ENCODE assay signal across 22 mouse cellular contexts in the genomic region with DNA sequence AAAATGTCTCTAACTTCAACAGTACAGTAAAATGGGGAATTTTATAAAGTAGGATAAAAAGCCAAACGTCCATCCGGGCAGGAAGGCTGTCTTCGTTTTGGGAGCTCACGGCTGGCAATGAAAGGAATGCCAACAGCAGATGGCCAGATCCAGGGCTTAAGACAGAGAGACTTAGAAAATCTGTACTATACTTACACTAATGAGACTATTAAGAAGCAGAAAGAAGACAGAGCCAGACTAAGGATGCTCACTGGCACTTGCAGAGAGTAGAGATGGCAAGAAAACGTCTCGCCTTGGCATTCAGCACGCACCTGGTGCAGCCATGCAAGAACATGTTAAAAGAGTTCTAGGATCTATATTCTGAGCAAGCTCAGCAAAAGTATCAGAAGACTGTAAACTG.
DNase-seq lines count a peak whose midpoint lies in the region; ATAC-seq and TF ChIP-seq lines count a peak whose summit lies in the region.
"Had no signal": no experiment of that assay in that cellular context is flagged by ENCODE, and none has a peak within 500 bp of the region (broad histone marks: within the 10 kb centered on the region; RNA-seq: fewer than 3 reads in every experiment).

No protein-coding gene starts in this region.

- no peak overlapping the region for H3K9ac ChIP-seq in forebrain, postnatal 0 days
- H3K9ac ChIP-seq: embryonic facial prominence, embryonic 12.5 days; hindbrain, embryonic 15.5 days; intestine, embryonic 15.5 days; liver, embryonic 13.5 days; midbrain, embryonic 12.5 days had no signal

- no peak for DNase-seq in cerebellum, postnatal 4 days (ENCODE audit: low spot score in 2 of 2)
- DNase-seq in layer of hippocampus, adult 11-12 months (ENCODE audit: low spot score) = peak; percentile 15
- no peak for DNase-seq in layer of hippocampus, adult 2 months (ENCODE audit: low spot score in 2 of 2)
- peak; percentile 28 for DNase-seq in cerebellum, adult 9-10 months
- peak; percentile 10 for DNase-seq in forebrain, postnatal 0 days
- DNase-seq in right cerebral cortex, adult 18-20 months = no peak
- no peak for DNase-seq in kidney, adult 11 months
- DNase-seq: adrenal gland, adult 8-10 months; kidney, postnatal 25 days; liver, embryonic 13.5 days; lung, adult 2 months; lung, postnatal 14 days; right cerebral cortex, postnatal 4 days; thymus, postnatal 4 days had no signal

- H3K9me3 ChIP-seq in forebrain, postnatal 0 days (ENCODE audit: low read length) = no peaks in the 10 kb centered on the region
- H3K9me3 ChIP-seq: embryonic facial prominence, embryonic 12.5 days; heart, embryonic 10.5 days; hindbrain, embryonic 15.5 days; intestine, embryonic 15.5 days; liver, embryonic 13.5 days; midbrain, embryonic 12.5 days had no signal

- no peaks in the 10 kb centered on the region for H3K4me1 ChIP-seq in forebrain, postnatal 0 days (ENCODE audit: insufficient read depth)
- H3K4me1 ChIP-seq: embryonic facial prominence, embryonic 12.5 days; heart, embryonic 10.5 days; hindbrain, embryonic 15.5 days; intestine, embryonic 15.5 days; liver, embryonic 13.5 days; midbrain, embryonic 12.5 days had no signal

- no peaks in the 10 kb centered on the region for H3K27me3 ChIP-seq in forebrain, postnatal 0 days (ENCODE audit: insufficient read depth, low read length)
- H3K27me3 ChIP-seq: embryonic facial prominence, embryonic 12.5 days; hindbrain, embryonic 15.5 days; intestine, embryonic 15.5 days; liver, embryonic 13.5 days; midbrain, embryonic 12.5 days had no signal

- no peak overlapping the region for H3K4me2 ChIP-seq in forebrain, postnatal 0 days (ENCODE audit: low read depth)
- H3K4me2 ChIP-seq: embryonic facial prominence, embryonic 12.5 days; hindbrain, embryonic 15.5 days; intestine, embryonic 15.5 days; liver, embryonic 13.5 days; midbrain, embryonic 12.5 days had no signal

- WGBS in forebrain, postnatal 0 days = 45% methylated on average over 7 of the region's 7 CpGs

- ATAC-seq in cerebellum, adult (ENCODE audit: insufficient number of reproducible peaks, low FRiP score, low TSS enrichment) = peak; percentile 66; the same call in 1 of the 2 replicates
- ATAC-seq in forebrain, postnatal 0 days = peak; percentile 38; the same call in 1 of the 2 replicates
- ATAC-seq: activated CD4-positive, CD25-positive, alpha-beta regulatory T cell, adult 4 months; intestine, embryonic 15.5 days had no signal

- H3K4me3 ChIP-seq in layer of hippocampus, adult 2 months = no peak overlapping the region
- H3K4me3 ChIP-seq in forebrain, postnatal 0 days (ENCODE audit: low read depth, low read length) = no peak overlapping the region
- H3K4me3 ChIP-seq: embryonic facial prominence, embryonic 12.5 days; heart, embryonic 10.5 days; hindbrain, embryonic 15.5 days; intestine, embryonic 15.5 days; left cerebral cortex, adult 2 months; liver, embryonic 13.5 days; midbrain, embryonic 12.5 days had no signal

- no peaks in the 10 kb centered on the region for H3K36me3 ChIP-seq in forebrain, postnatal 0 days (ENCODE audit: insufficient read depth)
- H3K36me3 ChIP-seq: embryonic facial prominence, embryonic 12.5 days; hindbrain, embryonic 15.5 days; intestine, embryonic 15.5 days; liver, embryonic 13.5 days had no signal

- TF ChIP-seq CTCF in layer of hippocampus, adult 2 months (conservative IDR thresholded peaks at IDR 0.05) = no peak
- no peak for TF ChIP-seq CTCF in forebrain, postnatal 0 days (IDR thresholded peaks at IDR 0.05; ENCODE audit: low read depth)

- no peak overlapping the region; the same call in 1 of the 2 replicates for H3K27ac ChIP-seq in layer of hippocampus, adult 2 months
- no peak overlapping the region for H3K27ac ChIP-seq in forebrain, postnatal 0 days (ENCODE audit: low read depth, low read length)
- H3K27ac ChIP-seq: embryonic facial prominence, embryonic 12.5 days; heart, embryonic 10.5 days; hindbrain, embryonic 15.5 days; intestine, embryonic 15.5 days; left cerebral cortex, adult 2 months; liver, embryonic 13.5 days; midbrain, embryonic 12.5 days had no signal

Comparison
In these comparisons a context has a peak if more than half of its experiments do, and no peak if none do; other contexts are left out.
1. DNase-seq: peak in layer of hippocampus, adult 11-12 months (single experiment), cerebellum, adult 9-10 months (single experiment) and forebrain, postnatal 0 days (single experiment); none in cerebellum, postnatal 4 days (0 of 2), layer of hippocampus, adult 2 months (0 of 2), right cerebral cortex, adult 18-20 months (single experiment) and kidney, adult 11 months (single experiment).